Mouse (Mus musculus) intestine, postnatal 0 days (tissue): ENCODE data around the gene Gabrb1. TPM values are rescaled to one million over a fixed set of nuclear protein-coding genes. Genes with fewer than 3 reads are reported as not detected.
"Not testable (repeated sequence)": the region's sequence is repeated elsewhere in the genome, so short reads cannot be mapped to it uniquely, and the experiment has no call there.

ENCODE experiments used
- ATAC-seq: fragments of 200-750 bp; cut with Nextera tagmentation; 2 replicates; pipeline ENCODE4 v1.8.0; 2017; ENCODE audit warnings: mild to moderate bottlenecking, moderate TSS enrichment, moderate library complexity
- H3K27ac ChIP-seq: fragments of 300-500 bp; sonication (generic); 2 replicates; pipeline ENCODE4 v1.5.1; 2014; ENCODE audit warnings: mild to moderate bottlenecking, low read depth, low read length, moderate library complexity
- H3K27me3 ChIP-seq: fragments of 300-500 bp; sonication (generic); replicated peaks from 2 replicates; pipeline ENCODE4 v1.6.1; 2014; ENCODE audit warnings: low read length, mixed read lengths; ENCODE audit not compliant: control insufficient read depth, insufficient read depth
- H3K36me3 ChIP-seq: fragments of 300-500 bp; sonication (generic); 2 replicates; pipeline ENCODE4 v1.6.1; 2014; ENCODE audit warnings: mild to moderate bottlenecking, moderate library complexity; ENCODE audit not compliant: control insufficient read depth, insufficient read depth
- H3K4me1 ChIP-seq: fragments of 300-500 bp; sonication (generic); replicated peaks from 2 replicates; pipeline ENCODE4 v1.6.1; 2014; ENCODE audit warnings: antibody characterized with exemption, low read length, mixed read lengths; ENCODE audit not compliant: control insufficient read depth, insufficient read depth
- H3K4me2 ChIP-seq: fragments of 300-500 bp; sonication (generic); replicated peaks from 2 replicates; pipeline ENCODE4 v1.6.1; 2014; ENCODE audit warnings: low read depth, mild to moderate bottlenecking, moderate library complexity
- H3K4me3 ChIP-seq: fragments of 300-500 bp; sonication (generic); 2 replicates; pipeline ENCODE4 v1.5.1; 2014; ENCODE audit warnings: low read depth, low read length
- H3K9ac ChIP-seq: fragments of 300-500 bp; sonication (generic); 2 replicates; pipeline ENCODE4 v1.6.1; 2014; ENCODE audit warnings: mild to moderate bottlenecking, low read depth, low read length
- H3K9me3 ChIP-seq: fragments of 300-500 bp; sonication (generic); 2 replicates; pipeline ENCODE4 v1.6.1; 2016; ENCODE audit warnings: mixed run types; ENCODE audit not compliant: control insufficient read depth
- CTCF ChIP-seq: sonication (generic); IDR thresholded peaks from 2 replicates; pipeline ENCODE4 v1.5.1; 2016; ENCODE audit warnings: low read depth, mild to moderate bottlenecking, control low read depth, antibody characterized with exemption, moderate library complexity
- WGBS: fragments of 180-500 bp; shearing (Covaris S2); extraction: QIAGEN DNeasy Blood & Tissue Kit; methylation state at CpG from one replicate; pipeline ENCODE4 v1.1.7; 2014; 5-methylcytosine and 5-hydroxymethylcytosine counted together
- polyA plus RNA-seq: library from polyadenylated mRNA; unstranded; fragments of >200 nt; fragmentation: Nextera tagmentation; extraction: Ambion mirVana; gene quantifications from 2 replicates; pipeline ENCODE4 v1.2.1, GENCODE M21; 2015

The Gabrb1 gene
- polyA plus RNA-seq, 1 experiment from 2014 or later = 0.16 TPM

- H3K4me1 ChIP-seq = no peaks in the 10 kb centered on the region
- no peak overlapping the region for H3K27ac ChIP-seq
- H3K9ac ChIP-seq = no peak overlapping the region
- H3K27me3 ChIP-seq = no peaks in the 10 kb centered on the region
- no peak for TF ChIP-seq CTCF
- H3K4me2 ChIP-seq = no peak overlapping the region
- H3K9me3 ChIP-seq = no peaks in the 10 kb centered on the region
- H3K4me3 ChIP-seq = no peak overlapping the region
- WGBS = 88% methylated on average over 4 of the region's 4 CpGs
- no peaks in the 10 kb centered on the region for H3K36me3 ChIP-seq
- ATAC-seq = no peak
Measured at GRCm38 (mm10) chr5:72126681-72127080, 468.8 kb downstream of the Gabrb1 start.

GRCm38 (mm10) chr5:72133906-72134305 is 476.0 kb downstream of the Gabrb1 start:
- no peaks in the 10 kb centered on the region for H3K36me3 ChIP-seq

GRCm38 (mm10) chr5:72138256-72138655 is 480.3 kb downstream of the Gabrb1 start:
- no peaks in the 10 kb centered on the region for H3K9me3 ChIP-seq
- no peak overlapping the region for H3K4me3 ChIP-seq
- ATAC-seq = no peak
- 86% methylated on average over 7 of the region's 7 CpGs for WGBS
- no peak overlapping the region for H3K27ac ChIP-seq
- H3K36me3 ChIP-seq = no peaks in the 10 kb centered on the region
- no peak for TF ChIP-seq CTCF
- H3K4me1 ChIP-seq = no peaks in the 10 kb centered on the region
- H3K9ac ChIP-seq = no peak overlapping the region
- no peaks in the 10 kb centered on the region for H3K27me3 ChIP-seq
- no peak overlapping the region for H3K4me2 ChIP-seq

More at GRCm38 (mm10) chr5:72133906-72134305, 476.0 kb downstream of the Gabrb1 start:
- no peaks in the 10 kb centered on the region for H3K27me3 ChIP-seq
- no peaks in the 10 kb centered on the region for H3K4me1 ChIP-seq
- H3K9me3 ChIP-seq = no peaks in the 10 kb centered on the region
- H3K9ac ChIP-seq = no peak overlapping the region
- no peak for TF ChIP-seq CTCF
- 49% methylated on average over 2 of the region's 2 CpGs for WGBS
- ATAC-seq = no peak
- no peak overlapping the region for H3K4me3 ChIP-seq
- no peak overlapping the region for H3K4me2 ChIP-seq
- no peak overlapping the region for H3K27ac ChIP-seq

GRCm38 (mm10) chr5:72139619-72140018 is 481.7 kb downstream of the Gabrb1 start:
- ATAC-seq = no peak
- H3K4me3 ChIP-seq = no peak overlapping the region
- no peaks in the 10 kb centered on the region for H3K9me3 ChIP-seq
- H3K9ac ChIP-seq = no peak overlapping the region
- 93% methylated on average over 1 of the region's 1 CpGs for WGBS
- H3K36me3 ChIP-seq = no peaks in the 10 kb centered on the region
- no peaks in the 10 kb centered on the region for H3K27me3 ChIP-seq
- H3K4me2 ChIP-seq = no peak overlapping the region
- H3K27ac ChIP-seq = no peak overlapping the region
- no peak for TF ChIP-seq CTCF
- no peaks in the 10 kb centered on the region for H3K4me1 ChIP-seq

- Histone ChIP-seq H3K4me2 (no peak overlapping the region), H3K36me3 (no peaks in the 10 kb centered on the region), H3K4me3 (no peak overlapping the region), H3K4me1 (no peaks in the 10 kb centered on the region), H3K9me3 (no peaks in the 10 kb centered on the region), H3K27ac (no peak overlapping the region), H3K27me3 (no peaks in the 10 kb centered on the region), H3K9ac (no peak overlapping the region)
- no peak for ATAC-seq
- 61% methylated on average over 5 of the region's 5 CpGs for WGBS
- no peak for TF ChIP-seq CTCF
Measured at GRCm38 (mm10) chr5:72148679-72149078, 490.8 kb downstream of the Gabrb1 start.

- no peak for ATAC-seq
- no peaks in the 10 kb centered on the region for H3K27me3 ChIP-seq
- 78% methylated on average over 5 of the region's 5 CpGs for WGBS
- H3K4me2 ChIP-seq = no peak overlapping the region
- no peak for TF ChIP-seq CTCF
- H3K9ac ChIP-seq = no peak overlapping the region
- no peak overlapping the region for H3K27ac ChIP-seq
- H3K4me3 ChIP-seq = no peak overlapping the region
- peaks cover 3% of the 10 kb centered on the region; the same call in 1 of the 2 replicates for H3K36me3 ChIP-seq
- no peaks in the 10 kb centered on the region for H3K4me1 ChIP-seq
- no peaks in the 10 kb centered on the region for H3K9me3 ChIP-seq
Measured at GRCm38 (mm10) chr5:72150870-72151269, 493.0 kb downstream of the Gabrb1 start.

- peaks cover 22% of the 10 kb centered on the region for H3K36me3 ChIP-seq
- H3K27me3 ChIP-seq, H3K9ac ChIP-seq, H3K4me2 ChIP-seq, H3K9me3 ChIP-seq, H3K4me3 ChIP-seq, H3K27ac ChIP-seq, ATAC-seq, H3K4me1 ChIP-seq: not testable (repeated sequence)
- WGBS = 83% methylated on average over 3 of the region's 3 CpGs
- 0 out of 2 replicates have a peak, but pooled peaks have one; percentile 13 for TF ChIP-seq CTCF
Measured at GRCm38 (mm10) chr5:72155686-72156085, 497.8 kb downstream of the Gabrb1 start.
